Mouse (Mus musculus): ENCODE measurements around the gene Olig3.

GRCm38 (mm10) chr10:19360446-19361300, 4.3 kb downstream of the Olig3 start:
- TF ChIP-seq GATA1 (IDR thresholded peaks at IDR 0.05; ENCODE audit: low read depth, low read length) (no peak), UBTF (IDR thresholded peaks at IDR 0.05; ENCODE audit: borderline replicate concordance, insufficient read depth, low read depth, low read length) (no peak), EP300 (IDR thresholded peaks at IDR 0.05; ENCODE audit: low read depth in 1 of 2, low read length in 2 of 2) (no peak), CTCF (IDR thresholded peaks at IDR 0.05 in 2 of 3, conservative IDR thresholded peaks at IDR 0.05 in 1 of 3; ENCODE audit: control insufficient read depth in 1 of 3, insufficient read depth in 1 of 3, low read depth in 2 of 3, low read length in 3 of 3, poor library complexity in 1 of 3, severe bottlenecking in 1 of 3) (no peak), POLR2A (IDR thresholded peaks at IDR 0.05; ENCODE audit: control insufficient read depth in 1 of 2, insufficient read depth in 1 of 2, low read depth in 1 of 2, low read length in 2 of 2, poor library complexity in 1 of 2) (no peak), JUND (IDR thresholded peaks at IDR 0.05; ENCODE audit: low read depth, low read length) (no peak)

Data from MEL (cell line).